Mouse (Mus musculus) lung, postnatal 0 days (tissue): ENCODE data around the gene Foxj1. TPM values are rescaled to one million over a fixed set of nuclear protein-coding genes. Genes with fewer than 3 reads are reported as not detected.
"Not testable (repeated sequence)": the region's sequence is repeated elsewhere in the genome, so short reads cannot be mapped to it uniquely, and the experiment has no call there.

ENCODE experiments used
- ATAC-seq: fragments of 200-750 bp; cut with Nextera tagmentation; 2 replicates; pipeline ENCODE4 v1.8.0; 2017; ENCODE audit warnings: moderate library complexity
- DNase-seq: peaks from one replicate; pipeline ENCODE4 v3.0.0-alpha.2; 2016; ENCODE audit warnings: low spot score
- H3K27ac ChIP-seq: fragments of 300-500 bp; sonication (generic); 2 replicates; pipeline ENCODE4 v1.5.1; 2014; ENCODE audit warnings: antibody characterized with exemption, mild to moderate bottlenecking, low read length, mixed read lengths
- H3K27me3 ChIP-seq: fragments of 300-500 bp; sonication (generic); replicated peaks from 2 replicates; pipeline ENCODE4 v1.6.1; 2014; ENCODE audit warnings: low read length, mixed read lengths; ENCODE audit not compliant: insufficient read depth
- H3K36me3 ChIP-seq: fragments of 300-500 bp; sonication (generic); 2 replicates; pipeline ENCODE4 v1.6.1; 2014; ENCODE audit warnings: low read length, mixed read lengths; ENCODE audit not compliant: insufficient read depth
- H3K4me1 ChIP-seq: fragments of 300-500 bp; sonication (generic); 2 replicates; pipeline ENCODE4 v1.6.1; 2014; ENCODE audit warnings: antibody characterized with exemption, low read depth, low read length, mixed read lengths; ENCODE audit not compliant: insufficient read depth
- H3K4me2 ChIP-seq: fragments of 300-500 bp; sonication (generic); replicated peaks from 2 replicates; pipeline ENCODE4 v1.6.1; 2014; ENCODE audit warnings: low read depth, mild to moderate bottlenecking, low read length, moderate library complexity, mixed read lengths
- H3K4me3 ChIP-seq: fragments of 300-500 bp; sonication (generic); 2 replicates; pipeline ENCODE4 v1.5.1; 2014; ENCODE audit warnings: low read depth, low read length
- H3K9ac ChIP-seq: fragments of 300-500 bp; sonication (generic); replicated peaks from 2 replicates; pipeline ENCODE4 v1.6.1; 2014; ENCODE audit warnings: low read depth, mild to moderate bottlenecking
- H3K9me3 ChIP-seq: fragments of 300-500 bp; sonication (generic); 2 replicates; pipeline ENCODE4 v1.6.1; 2016; ENCODE audit warnings: low read length, mixed read lengths
- CTCF ChIP-seq: IDR thresholded peaks from 2 replicates; pipeline ENCODE4 v1.5.1; 2016; ENCODE audit warnings: antibody characterized with exemption, mild to moderate bottlenecking
- EP300 ChIP-seq: IDR thresholded peaks from 2 replicates; pipeline ENCODE4 v1.6.1; 2016; ENCODE audit warnings: antibody characterized with exemption, mild to moderate bottlenecking, control low read depth
- WGBS: fragments of 180-500 bp; shearing (Covaris S2); extraction: QIAGEN DNeasy Blood & Tissue Kit; methylation state at CpG from one replicate; pipeline ENCODE4 v1.1.7; 2014; 5-methylcytosine and 5-hydroxymethylcytosine counted together
- polyA plus RNA-seq: library from polyadenylated mRNA; unstranded; fragments of >200 nt; fragmentation: Nextera tagmentation; extraction: Ambion mirVana; gene quantifications from 2 replicates; pipeline ENCODE4 v1.2.1, GENCODE M21; 2015

Foxj1 gene
- polyA plus RNA-seq, 1 experiment from 2014 or later: 39.8 TPM

DNA sequence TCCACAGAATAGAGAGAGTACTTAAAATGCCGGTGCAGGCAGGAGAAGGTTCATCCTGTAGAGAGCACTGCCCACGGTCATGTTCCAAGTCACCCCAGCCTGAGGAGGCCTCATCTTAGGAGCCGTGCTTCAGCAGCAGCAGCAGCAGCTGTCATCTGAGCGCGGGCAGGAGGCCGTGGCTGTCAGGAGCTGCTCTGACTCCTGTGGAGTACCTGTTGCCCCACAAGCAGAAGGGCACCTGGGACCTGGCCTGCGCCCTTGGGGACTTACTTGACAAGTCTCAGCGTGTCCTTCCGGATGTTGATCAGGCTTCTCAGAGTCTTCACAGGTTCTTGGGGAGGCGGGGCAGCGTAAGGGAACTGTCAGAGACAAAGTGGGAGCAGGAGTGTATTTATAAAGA is 26.8 kb upstream of the Foxj1 start:
- 63% methylated on average over 11 of the region's 11 CpGs for WGBS
- no peak overlapping the region for H3K27ac ChIP-seq
- H3K4me2 ChIP-seq: no peak overlapping the region
- H3K27me3 ChIP-seq: no peaks in the 10 kb centered on the region
- H3K36me3 ChIP-seq: no peaks in the 10 kb centered on the region
- TF ChIP-seq EP300: no peak
- no peak for TF ChIP-seq CTCF
- H3K4me1 ChIP-seq: no peaks in the 10 kb centered on the region
- ATAC-seq (no peak), DNase-seq (no peak)
- H3K9me3 ChIP-seq: no peaks in the 10 kb centered on the region
- H3K4me3 ChIP-seq: no peak overlapping the region
- no peak overlapping the region for H3K9ac ChIP-seq

DNA sequence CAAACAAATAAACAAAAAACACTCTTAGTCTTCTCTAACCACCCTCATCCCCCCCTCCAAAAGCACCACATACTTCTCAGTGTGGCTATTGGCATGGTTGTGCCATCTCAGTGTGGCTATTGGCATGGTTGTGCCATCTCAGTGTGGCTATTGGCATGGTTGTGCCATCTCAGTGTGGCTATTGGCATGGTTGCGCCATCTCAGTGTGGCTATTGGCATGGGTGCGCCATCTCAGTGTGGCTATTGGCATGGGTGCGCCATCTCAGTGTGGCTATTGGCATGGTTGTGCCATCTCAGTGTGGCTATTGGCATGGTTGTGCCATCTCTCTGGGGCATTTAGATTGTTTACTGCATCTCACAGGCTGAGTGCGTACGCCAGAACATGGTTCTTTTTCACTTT is 25.7 kb upstream of the Foxj1 start:
- 100% methylated on average over 5 of the region's 5 CpGs for WGBS

DNA sequence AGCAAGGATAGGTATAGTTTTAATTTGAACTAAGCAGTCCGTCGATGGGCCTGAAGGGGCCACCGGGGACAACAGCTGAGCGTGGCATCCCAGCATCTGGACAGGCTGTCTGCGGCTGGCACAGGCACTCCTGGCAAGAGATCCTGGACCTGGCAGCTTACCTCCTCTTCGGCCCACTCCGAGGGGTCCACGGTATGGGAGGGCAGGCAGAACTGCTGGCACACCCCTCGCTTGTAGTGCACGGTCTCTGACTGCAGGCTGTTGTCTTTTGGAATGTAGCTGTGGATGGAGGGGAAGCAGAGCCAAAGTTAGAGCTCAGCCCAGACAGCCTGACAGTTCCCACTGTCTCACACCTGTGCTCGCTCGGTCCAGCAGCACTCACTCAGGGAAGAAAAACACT is 24.5 kb upstream of the Foxj1 start:
- Histone ChIP-seq H3K9ac (no peak overlapping the region), H3K4me1 (no peaks in the 10 kb centered on the region), H3K4me2 (no peak overlapping the region), H3K9me3 (no peaks in the 10 kb centered on the region), H3K27me3 (no peaks in the 10 kb centered on the region), H3K27ac (no peak overlapping the region), H3K36me3 (no peaks in the 10 kb centered on the region), H3K4me3 (no peak overlapping the region)
- ATAC-seq (no peak), DNase-seq (no peak)
- 86% methylated on average over 12 of the region's 12 CpGs for WGBS
- TF ChIP-seq CTCF (no peak), EP300 (no peak)

More for the DNA sequence above, 25.7 kb upstream of the Foxj1 start:
- H3K9me3 ChIP-seq, H3K4me3 ChIP-seq, H3K36me3 ChIP-seq, H3K4me2 ChIP-seq, ATAC-seq, H3K27me3 ChIP-seq, H3K9ac ChIP-seq, DNase-seq, H3K27ac ChIP-seq, H3K4me1 ChIP-seq: not testable (repeated sequence)

DNA sequence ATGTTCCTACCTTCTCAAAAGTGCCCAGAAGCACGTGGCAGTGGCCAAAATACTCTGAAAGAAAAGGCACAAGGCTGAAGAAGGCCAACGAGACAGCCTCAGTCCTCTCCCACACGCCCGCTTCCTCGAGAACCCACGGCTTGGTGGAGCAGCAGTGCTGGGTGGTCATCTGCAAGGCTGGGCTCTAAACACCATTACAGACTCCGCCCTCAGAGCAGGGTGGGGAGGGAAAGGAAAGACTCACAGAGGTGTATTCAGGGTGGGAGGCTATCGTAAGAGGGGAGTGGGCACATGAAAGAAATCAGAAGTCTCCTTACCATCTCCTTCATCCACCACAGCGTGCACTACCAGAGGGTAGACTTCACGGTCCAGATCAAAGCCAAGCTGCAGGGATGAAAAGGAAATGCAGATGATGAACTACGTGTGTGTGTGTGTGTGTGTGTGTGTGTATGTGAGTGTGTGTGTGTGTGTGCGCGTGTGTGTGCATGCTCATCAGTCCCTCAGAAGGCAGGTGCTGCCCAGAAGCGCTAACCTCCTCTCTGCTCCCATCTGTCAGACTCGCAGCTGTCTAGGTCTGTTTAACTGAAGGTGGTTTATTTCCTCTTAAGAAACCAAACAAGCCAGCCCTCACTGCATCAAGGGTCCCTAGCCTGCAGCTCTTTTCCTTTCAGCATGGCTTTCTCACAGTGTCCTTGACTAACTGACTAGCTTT is 23.9 kb upstream of the Foxj1 start:
- H3K9ac ChIP-seq: no peak overlapping the region
- H3K27ac ChIP-seq: no peak overlapping the region
- no peaks in the 10 kb centered on the region for H3K27me3 ChIP-seq
- ATAC-seq: no peak
- no peaks in the 10 kb centered on the region for H3K4me1 ChIP-seq
- no peak overlapping the region for H3K4me2 ChIP-seq
- no peaks in the 10 kb centered on the region for H3K36me3 ChIP-seq
- H3K9me3 ChIP-seq: no peaks in the 10 kb centered on the region
- WGBS: 61% methylated on average over 15 of the region's 15 CpGs
- TF ChIP-seq EP300 (no peak), CTCF (no peak)
- no peak for DNase-seq
- no peak overlapping the region for H3K4me3 ChIP-seq

DNA sequence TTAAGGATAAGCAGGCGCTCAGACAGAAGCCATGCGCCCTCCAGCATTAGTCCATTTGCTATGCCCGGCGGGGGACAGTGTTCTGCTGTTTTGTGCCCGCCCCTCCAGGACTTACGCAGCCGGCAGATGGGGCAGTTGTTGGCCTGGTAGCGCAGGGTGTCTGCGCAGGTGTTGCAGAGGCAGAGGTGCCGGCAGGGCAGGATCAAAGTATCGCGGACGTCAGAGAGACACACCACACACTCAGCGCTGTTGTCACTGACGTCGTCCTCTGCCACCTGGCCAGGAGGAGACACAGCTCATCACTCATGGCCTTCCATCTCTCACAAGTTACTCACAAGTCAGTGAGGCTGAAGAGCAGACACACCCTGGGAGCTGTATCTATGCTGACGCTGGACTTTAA is 19.3 kb upstream of the Foxj1 start:
- H3K4me2 ChIP-seq: no peak overlapping the region
- no peak for ATAC-seq
- TF ChIP-seq EP300 (no peak), CTCF (no peak)
- H3K9ac ChIP-seq: no peak overlapping the region
- no peak for DNase-seq
- H3K27me3 ChIP-seq: no peaks in the 10 kb centered on the region
- H3K9me3 ChIP-seq: no peaks in the 10 kb centered on the region
- H3K4me1 ChIP-seq: no peaks in the 10 kb centered on the region
- WGBS: 46% methylated on average over 17 of the region's 17 CpGs
- no peak overlapping the region for H3K4me3 ChIP-seq
- H3K27ac ChIP-seq: no peak overlapping the region
- H3K36me3 ChIP-seq: no peaks in the 10 kb centered on the region

DNA sequence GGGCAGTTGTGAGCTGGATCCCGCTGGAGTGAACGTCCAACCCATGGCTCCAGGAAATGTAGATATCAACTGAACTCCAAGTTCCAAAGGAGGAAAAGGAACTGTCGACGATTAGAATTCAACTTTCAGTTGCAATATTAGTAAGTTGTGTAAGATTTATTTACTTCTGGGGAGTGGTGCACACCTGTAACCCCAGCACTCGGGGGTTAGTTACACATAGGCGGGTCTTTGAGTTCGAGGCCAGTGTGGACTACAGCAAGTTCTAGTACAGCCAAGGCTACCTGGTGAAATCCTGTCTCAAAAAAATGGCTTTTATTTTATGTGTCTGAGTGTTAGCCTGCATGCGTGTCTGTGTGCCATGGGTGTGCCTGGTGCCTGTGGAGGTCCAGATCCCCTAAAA is 18.3 kb upstream of the Foxj1 start:
- TF ChIP-seq EP300 (no peak), CTCF (no peak)
- no peak for ATAC-seq
- Histone ChIP-seq H3K36me3 (no peaks in the 10 kb centered on the region), H3K4me2 (no peak overlapping the region), H3K9me3 (no peaks in the 10 kb centered on the region), H3K27me3 (no peaks in the 10 kb centered on the region), H3K27ac (no peak overlapping the region), H3K4me1 (no peaks in the 10 kb centered on the region), H3K4me3 (no peak overlapping the region), H3K9ac (no peak overlapping the region)
- 73% methylated on average over 8 of the region's 8 CpGs for WGBS
- no peak for DNase-seq

DNA sequence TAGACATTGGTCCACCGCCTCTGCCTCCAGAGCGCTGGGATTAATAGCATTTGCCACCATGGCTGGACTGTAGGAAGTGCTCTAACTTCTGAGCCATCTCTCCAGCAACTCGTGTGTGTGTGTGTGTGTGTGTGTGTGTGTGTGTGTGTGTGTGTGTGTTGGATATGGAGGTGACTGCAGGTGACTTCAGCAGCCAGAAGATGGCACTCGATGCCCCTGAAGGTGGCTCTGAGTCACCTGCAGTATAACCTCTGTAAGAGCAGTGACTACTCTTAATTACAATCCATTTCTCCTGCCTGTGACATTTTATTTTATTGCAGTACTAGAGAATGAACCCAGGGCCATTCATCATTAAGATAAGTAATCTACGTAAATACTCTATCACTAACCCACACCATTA is 16.1 kb upstream of the Foxj1 start:
- Histone ChIP-seq H3K27me3 (no peaks in the 10 kb centered on the region), H3K36me3 (no peaks in the 10 kb centered on the region)

More for the DNA sequence above, 16.1 kb upstream of the Foxj1 start:
- DNase-seq (no peak), ATAC-seq (no peak)
- WGBS: 80% methylated on average over 5 of the region's 5 CpGs
- no peaks in the 10 kb centered on the region for H3K4me1 ChIP-seq
- no peak overlapping the region for H3K27ac ChIP-seq
- TF ChIP-seq CTCF (no peak), EP300 (no peak)
- no peak overlapping the region for H3K9ac ChIP-seq
- no peaks in the 10 kb centered on the region for H3K9me3 ChIP-seq
- H3K4me2 ChIP-seq: no peak overlapping the region
- no peak overlapping the region for H3K4me3 ChIP-seq
